Mouse (Mus musculus) retina, postnatal 1 day (tissue): ENCODE data around the gene Tmem38b.

Experiments used
- DNase-seq: peaks from one replicate; pipeline ENCODE4 v3.0.0-alpha.2; 2012

The Tmem38b gene

DNA sequence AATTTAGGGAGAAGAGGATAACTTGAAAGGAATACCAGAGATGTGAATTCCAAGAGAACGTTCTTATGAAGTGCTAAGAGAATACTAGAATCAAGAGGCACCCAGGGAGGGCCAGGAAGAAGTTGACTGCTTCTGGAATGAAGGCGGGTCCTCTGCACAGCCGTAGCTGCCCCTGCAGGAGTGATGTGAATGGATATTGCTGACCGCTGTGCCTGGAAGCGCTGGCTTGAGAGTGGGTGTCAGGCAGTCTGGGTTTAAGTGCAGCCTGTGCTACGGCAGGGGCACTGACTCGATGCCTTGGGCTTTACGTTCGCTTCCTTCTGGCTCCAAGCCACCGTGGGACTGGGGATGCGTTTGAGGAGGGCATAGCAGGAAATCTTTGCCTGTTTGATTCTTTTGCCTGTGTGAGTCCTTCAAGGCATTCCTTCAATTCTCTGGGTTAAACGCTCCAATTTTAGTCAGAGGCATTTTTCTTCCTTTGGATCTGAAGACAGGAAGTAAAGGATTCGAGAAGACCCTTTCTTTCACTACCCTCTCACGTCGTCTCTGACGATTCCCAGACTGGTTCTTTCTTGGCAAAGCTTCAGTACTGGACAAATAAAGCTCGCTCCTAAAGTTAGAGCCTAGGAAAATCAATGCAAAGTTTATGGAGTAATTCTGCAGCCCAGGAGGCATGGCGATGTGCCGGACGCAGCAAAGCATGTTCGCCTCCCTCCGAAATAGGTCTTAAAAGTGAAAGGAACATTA lies 60.7 kb downstream of the Tmem38b start:
- DNase-seq: peak; percentile 8

GRCm38 (mm10) chr4:53895335-53895734 lies 69.5 kb downstream of the Tmem38b start:
- DNase-seq: no peak

DNA sequence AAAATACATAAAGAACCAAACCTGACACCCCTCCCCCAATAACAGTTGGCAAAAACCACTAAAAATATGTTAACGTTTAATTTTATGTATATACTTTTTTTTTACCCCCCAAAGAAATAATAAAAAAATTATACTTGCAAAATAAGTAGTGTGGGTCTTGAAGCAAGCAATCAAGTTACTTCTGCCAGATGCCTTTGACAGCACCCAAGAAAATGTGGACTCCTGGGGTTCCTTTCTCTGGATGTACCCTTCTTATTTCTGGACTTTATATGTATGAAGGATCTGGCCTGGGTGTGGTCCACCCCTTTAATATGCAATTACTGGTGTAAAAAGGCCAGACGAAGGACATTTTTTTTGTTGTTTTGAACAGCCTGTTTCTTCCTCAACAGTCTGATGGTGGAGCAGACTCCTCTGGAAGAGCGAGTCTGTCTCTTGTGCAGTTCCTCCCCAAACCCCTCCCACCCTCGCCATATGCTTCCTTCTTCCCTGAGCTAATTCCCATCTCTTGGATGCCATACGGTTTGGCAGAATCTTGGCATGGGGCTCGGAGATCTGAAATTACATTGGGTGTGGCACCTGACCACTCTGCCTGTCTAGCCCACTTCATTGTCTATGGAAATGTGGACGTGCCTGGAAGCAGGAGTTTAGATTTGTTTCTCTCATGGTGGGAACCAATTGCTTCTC lies 70.4 kb downstream of the Tmem38b start:
- no peak for DNase-seq

DNA sequence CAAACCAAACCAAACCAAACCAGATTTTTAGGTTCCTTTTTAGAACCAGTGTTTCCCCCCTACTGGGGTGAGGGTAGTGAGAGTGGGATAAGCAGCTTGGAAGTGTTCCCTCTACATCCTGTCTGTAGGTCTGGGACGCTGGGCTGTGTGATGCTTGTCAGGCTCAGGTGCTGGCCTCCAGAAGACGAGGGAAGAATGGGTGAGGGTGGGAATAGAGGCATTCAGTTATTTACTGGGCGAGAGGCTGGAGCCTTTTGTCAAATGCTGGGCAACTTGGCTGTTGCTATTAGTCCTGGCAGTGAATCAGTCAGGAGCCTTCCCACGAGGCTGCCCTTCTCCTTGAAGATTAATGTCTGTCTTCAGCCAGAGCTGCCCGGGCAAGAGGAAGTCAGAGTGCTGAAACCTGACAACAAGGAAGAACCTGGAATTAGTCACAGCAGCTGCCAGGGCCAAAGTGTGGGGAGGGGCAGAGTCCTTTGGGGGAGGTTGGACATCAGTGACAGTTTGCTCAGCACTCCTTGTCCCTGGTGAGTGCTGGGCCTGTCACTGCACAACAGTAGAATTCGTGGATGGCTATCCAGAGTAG lies 74.6 kb downstream of the Tmem38b start:
- no peak for DNase-seq

GRCm38 (mm10) chr4:53904335-53904734 lies 78.5 kb downstream of the Tmem38b start:
- no peak for DNase-seq

GRCm38 (mm10) chr4:53905537-53905936 lies 79.7 kb downstream of the Tmem38b start:
- no peak for DNase-seq

DNA sequence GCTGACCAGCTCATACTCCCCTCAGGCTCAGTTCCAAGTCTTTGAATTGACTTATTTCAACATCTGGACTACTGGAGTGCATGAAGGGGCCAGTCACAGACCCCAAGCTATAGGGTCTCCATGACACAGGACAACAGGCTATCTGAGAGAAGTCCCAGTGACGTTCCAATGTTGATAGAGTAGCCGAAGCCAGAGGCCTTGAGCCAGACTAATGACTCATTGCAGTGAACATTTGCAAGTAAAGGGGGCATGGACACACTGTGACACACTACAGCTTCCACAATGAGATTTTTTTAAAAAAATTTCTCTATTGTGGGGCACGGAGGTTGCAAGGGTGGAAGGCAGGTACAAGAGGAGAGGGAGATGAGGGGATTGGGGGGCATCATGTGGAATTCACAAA lies 81.2 kb downstream of the Tmem38b start:
- DNase-seq: no peak
